Mouse (Mus musculus): Measurements from ENCODE around the gene Ctcf. TPM values are rescaled to one million over a fixed set of nuclear protein-coding genes. Genes with fewer than 3 reads are reported as not detected.

Ctcf gene
- polyA plus RNA-seq, 1 experiment from 2014 or later: 146 TPM

- peak overlapping the region; percentile 83; the same call in 1 of the 2 replicates for H3K27ac ChIP-seq
These were observed 30.0 kb upstream of the Ctcf start for GRCm38 (mm10) chr8:105606189-105607023.

GRCm38 (mm10) chr8:105607062-105607461 is 29.3 kb upstream of the Ctcf start:
- peak overlapping the region; percentile 11; the same call in 1 of the 2 replicates for H3K27ac ChIP-seq
- H3K36me3 ChIP-seq: no peaks in the 10 kb centered on the region
- H3K9me3 ChIP-seq: no peaks in the 10 kb centered on the region
- H3K9ac ChIP-seq: peak overlapping the region; percentile 89
- peak overlapping the region; percentile 98 for H3K4me2 ChIP-seq
- H3K27me3 ChIP-seq: peaks cover 4% of the 10 kb centered on the region
- H3K4me3 ChIP-seq: peak overlapping the region; percentile 82
- no peak for ATAC-seq (ENCODE audit: insufficient number of reproducible peaks, insufficient read depth, low FRiP score, low TSS enrichment, low read depth)
- H3K4me1 ChIP-seq: peaks cover 25% of the 10 kb centered on the region
- 9% methylated on average over 10 of the region's 10 CpGs for WGBS

More at GRCm38 (mm10) chr8:105606189-105607023, 30.0 kb upstream of the Ctcf start:
- peak overlapping the region; percentile 98 for H3K4me2 ChIP-seq
- peaks cover 25% of the 10 kb centered on the region for H3K4me1 ChIP-seq
- H3K36me3 ChIP-seq: no peaks in the 10 kb centered on the region
- H3K27me3 ChIP-seq: no peaks in the 10 kb centered on the region; the same call in 1 of the 2 replicates
- H3K4me3 ChIP-seq: peak overlapping the region; percentile 82
- H3K9me3 ChIP-seq: no peaks in the 10 kb centered on the region
- ATAC-seq (ENCODE audit: insufficient number of reproducible peaks, insufficient read depth, low FRiP score, low TSS enrichment, low read depth): peak; percentile 53
- peak overlapping the region; percentile 89 for H3K9ac ChIP-seq
- 1% methylated on average over 30 of the region's 30 CpGs for WGBS

DNA sequence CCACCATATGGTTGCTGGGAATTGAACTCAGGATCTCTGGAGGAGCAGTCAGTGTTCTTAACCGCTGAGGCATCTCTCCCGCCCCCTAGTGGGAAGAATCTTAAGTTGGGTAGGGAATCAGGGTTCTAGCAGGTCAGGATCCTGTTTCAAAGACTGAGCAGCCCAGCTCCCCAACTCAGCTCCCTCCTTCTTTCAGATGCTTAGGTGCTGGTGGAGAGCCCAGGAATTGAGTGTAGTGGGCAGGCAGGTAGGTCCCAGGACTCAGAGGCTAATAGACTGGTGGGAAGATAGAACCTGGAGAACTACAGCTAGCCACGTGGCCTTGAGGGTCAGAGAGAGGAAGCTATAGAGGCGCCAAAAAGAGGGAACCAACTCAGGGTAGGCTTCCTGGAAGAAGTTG is 28.7 kb upstream of the Ctcf start:
- 19% methylated on average over 4 of the region's 4 CpGs for WGBS
- Histone ChIP-seq H3K9ac (no peak overlapping the region), H3K4me2 (no peak overlapping the region), H3K4me3 (no peak overlapping the region), H3K9me3 (no peaks in the 10 kb centered on the region), H3K36me3 (no peaks in the 10 kb centered on the region), H3K27ac (no peak overlapping the region), H3K27me3 (peaks cover 10% of the 10 kb centered on the region), H3K4me1 (peaks cover 26% of the 10 kb centered on the region)
- ATAC-seq (ENCODE audit: insufficient number of reproducible peaks, insufficient read depth, low FRiP score, low TSS enrichment, low read depth): no peak

GRCm38 (mm10) chr8:105609355-105609754 is 27.0 kb upstream of the Ctcf start:
- H3K27ac ChIP-seq: no peak overlapping the region
- 64% methylated on average over 2 of the region's 2 CpGs for WGBS

GRCm38 (mm10) chr8:105609771-105610170 is 26.6 kb upstream of the Ctcf start:
- Histone ChIP-seq H3K9ac (no peak overlapping the region), H3K27ac (no peak overlapping the region), H3K9me3 (no peaks in the 10 kb centered on the region), H3K36me3 (no peaks in the 10 kb centered on the region; the same call in 1 of the 2 replicates), H3K4me3 (no peak overlapping the region), H3K4me2 (no peak overlapping the region), H3K27me3 (peaks cover 27% of the 10 kb centered on the region), H3K4me1 (peaks cover 37% of the 10 kb centered on the region)
- 79% methylated on average over 4 of the region's 4 CpGs for WGBS
- no peak for ATAC-seq (ENCODE audit: insufficient number of reproducible peaks, insufficient read depth, low FRiP score, low TSS enrichment, low read depth)

More at GRCm38 (mm10) chr8:105609355-105609754, 27.0 kb upstream of the Ctcf start:
- no peak overlapping the region for H3K4me2 ChIP-seq
- peaks cover 23% of the 10 kb centered on the region for H3K27me3 ChIP-seq
- H3K4me1 ChIP-seq: peaks cover 37% of the 10 kb centered on the region
- no peak overlapping the region for H3K9ac ChIP-seq
- ATAC-seq (ENCODE audit: insufficient number of reproducible peaks, insufficient read depth, low FRiP score, low TSS enrichment, low read depth): no peak
- no peaks in the 10 kb centered on the region for H3K36me3 ChIP-seq
- no peak overlapping the region for H3K4me3 ChIP-seq
- H3K9me3 ChIP-seq: no peaks in the 10 kb centered on the region

DNA sequence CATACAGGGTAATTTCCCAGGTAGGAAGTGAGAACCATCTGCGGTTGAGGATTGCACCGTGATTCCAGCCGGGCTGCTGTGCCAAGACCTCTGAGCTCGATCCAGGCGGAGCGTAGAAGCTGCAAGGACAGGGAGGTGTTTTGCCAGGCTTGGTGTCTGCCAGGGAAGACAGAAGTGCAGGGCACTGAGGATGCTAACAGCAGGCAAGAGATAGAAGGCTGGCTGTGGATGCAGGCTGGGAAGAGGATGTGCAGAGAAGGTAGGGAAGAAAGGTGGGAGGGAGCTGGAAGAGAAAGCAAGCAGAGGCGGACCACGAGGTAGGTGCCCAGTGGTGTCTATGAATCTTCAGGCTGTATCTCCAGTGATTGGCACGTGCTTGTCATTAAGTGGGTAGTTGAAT is 24.5 kb upstream of the Ctcf start:
- H3K4me1 ChIP-seq: peaks cover 29% of the 10 kb centered on the region
- WGBS: 82% methylated on average over 9 of the region's 9 CpGs
- ATAC-seq (ENCODE audit: insufficient number of reproducible peaks, insufficient read depth, low FRiP score, low TSS enrichment, low read depth): no peak

GRCm38 (mm10) chr8:105613037-105613436 is 23.3 kb upstream of the Ctcf start:
- H3K4me2 ChIP-seq: peak overlapping the region; percentile 80
- H3K9me3 ChIP-seq: no peaks in the 10 kb centered on the region
- H3K9ac ChIP-seq: peak overlapping the region; percentile 62
- H3K4me1 ChIP-seq: peaks cover 23% of the 10 kb centered on the region
- H3K27ac ChIP-seq: no peak overlapping the region
- peaks cover 30% of the 10 kb centered on the region for H3K36me3 ChIP-seq
- no peak for ATAC-seq (ENCODE audit: insufficient number of reproducible peaks, insufficient read depth, low FRiP score, low TSS enrichment, low read depth)
- H3K4me3 ChIP-seq: peak overlapping the region; percentile 49
- H3K27me3 ChIP-seq: peaks cover 32% of the 10 kb centered on the region
- WGBS: 5% methylated on average over 20 of the region's 20 CpGs

More for the DNA sequence above, 24.5 kb upstream of the Ctcf start:
- Histone ChIP-seq H3K27me3 (peaks cover 32% of the 10 kb centered on the region), H3K4me3 (no peak overlapping the region), H3K9me3 (no peaks in the 10 kb centered on the region), H3K27ac (no peak overlapping the region), H3K4me2 (no peak overlapping the region), H3K36me3 (peaks cover 18% of the 10 kb centered on the region), H3K9ac (no peak overlapping the region)

GRCm38 (mm10) chr8:105613830-105614511 is 22.4 kb upstream of the Ctcf start:
- peak overlapping the region; percentile 71 for H3K9ac ChIP-seq

GRCm38 (mm10) chr8:105615942-105616341 is 20.4 kb upstream of the Ctcf start:
- WGBS: 93% methylated on average over 9 of the region's 9 CpGs
- Histone ChIP-seq H3K4me1 (peaks cover 23% of the 10 kb centered on the region), H3K27ac (no peak overlapping the region), H3K36me3 (peaks cover 59% of the 10 kb centered on the region), H3K4me3 (no peak overlapping the region), H3K9ac (no peak overlapping the region), H3K4me2 (no peak overlapping the region), H3K9me3 (no peaks in the 10 kb centered on the region), H3K27me3 (peaks cover 32% of the 10 kb centered on the region)
- no peak for ATAC-seq (ENCODE audit: insufficient number of reproducible peaks, insufficient read depth, low FRiP score, low TSS enrichment, low read depth)

More at GRCm38 (mm10) chr8:105613830-105614511, 22.4 kb upstream of the Ctcf start:
- Histone ChIP-seq H3K4me3 (peak overlapping the region; percentile 49), H3K27me3 (peaks cover 32% of the 10 kb centered on the region), H3K27ac (no peak overlapping the region), H3K4me1 (peaks cover 23% of the 10 kb centered on the region), H3K9me3 (no peaks in the 10 kb centered on the region), H3K4me2 (peak overlapping the region; percentile 80), H3K36me3 (peaks cover 40% of the 10 kb centered on the region)
- peak; percentile 34 for ATAC-seq (ENCODE audit: insufficient number of reproducible peaks, insufficient read depth, low FRiP score, low TSS enrichment, low read depth)
- under 1% methylated on average over 50 of the region's 50 CpGs for WGBS

DNA sequence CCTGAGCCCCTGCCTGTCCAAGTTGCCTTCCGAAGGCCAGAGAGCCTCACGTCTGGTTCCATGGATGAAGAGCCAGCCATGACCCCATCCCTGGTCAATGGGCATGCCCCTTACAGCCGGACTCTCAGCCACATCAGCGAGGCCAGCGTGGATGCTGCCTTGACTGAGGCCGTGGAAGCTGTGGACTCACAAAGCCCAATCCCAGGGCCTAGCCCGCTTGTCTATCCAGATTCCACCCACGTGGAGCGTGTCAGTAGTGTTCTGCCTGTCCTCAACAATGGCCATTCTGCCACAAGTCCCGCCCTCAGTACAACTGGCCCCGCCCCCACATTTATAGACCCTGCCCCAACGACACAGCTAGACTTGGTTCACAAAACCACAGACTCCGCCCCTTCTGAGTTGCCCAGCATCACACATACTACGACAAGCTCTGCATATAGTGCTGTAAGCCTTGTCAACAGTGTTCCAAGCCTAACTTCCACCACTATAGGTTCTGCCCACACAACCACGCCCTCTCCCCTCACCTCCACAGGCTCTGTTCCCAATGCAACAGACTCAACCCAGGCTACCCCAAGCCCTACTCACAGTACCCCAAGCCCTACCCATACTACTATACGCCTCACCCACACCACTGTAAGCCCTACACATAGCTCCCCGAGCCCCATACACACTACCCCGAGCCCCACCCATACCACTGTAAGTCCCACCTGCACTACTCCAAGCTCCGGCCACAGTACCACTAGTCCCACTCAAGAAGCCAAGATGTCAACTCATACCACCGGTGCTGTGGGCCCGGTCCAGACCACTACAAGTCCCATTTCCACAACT is 18.7 kb upstream of the Ctcf start:
- no peak for ATAC-seq (ENCODE audit: insufficient number of reproducible peaks, insufficient read depth, low FRiP score, low TSS enrichment, low read depth)
- no peaks in the 10 kb centered on the region for H3K9me3 ChIP-seq
- peaks cover 22% of the 10 kb centered on the region for H3K27me3 ChIP-seq
- H3K9ac ChIP-seq: no peak overlapping the region
- H3K4me2 ChIP-seq: no peak overlapping the region
- peaks cover 77% of the 10 kb centered on the region for H3K36me3 ChIP-seq
- peaks cover 28% of the 10 kb centered on the region for H3K4me1 ChIP-seq
- 91% methylated on average over 21 of the region's 21 CpGs for WGBS
- H3K4me3 ChIP-seq: no peak overlapping the region
- no peak overlapping the region for H3K27ac ChIP-seq

GRCm38 (mm10) chr8:105618279-105618634 is 18.1 kb upstream of the Ctcf start:
- no peak overlapping the region for H3K9ac ChIP-seq
- WGBS: 84% methylated on average over 5 of the region's 5 CpGs
- H3K27ac ChIP-seq: no peak overlapping the region
- H3K9me3 ChIP-seq: no peaks in the 10 kb centered on the region
- H3K36me3 ChIP-seq: peaks cover 81% of the 10 kb centered on the region
- no peak for ATAC-seq (ENCODE audit: insufficient number of reproducible peaks, insufficient read depth, low FRiP score, low TSS enrichment, low read depth)
- H3K4me1 ChIP-seq: peaks cover 28% of the 10 kb centered on the region
- peaks cover 16% of the 10 kb centered on the region for H3K27me3 ChIP-seq
- no peak overlapping the region for H3K4me2 ChIP-seq
- H3K4me3 ChIP-seq: no peak overlapping the region
